26 mouse cellular contexts compared by ENCODE assay signal in genomic region chr11:55146855-55147254, GRCm38 (mm10). TPM values are rescaled to one million over a fixed set of nuclear protein-coding genes. Genes with fewer than 3 reads are reported as not detected.
DNase-seq lines count a peak whose midpoint lies in the region; ATAC-seq and TF ChIP-seq lines count a peak whose summit lies in the region.
"Had no signal": no experiment of that assay in that cellular context is flagged by ENCODE, and none has a peak within 500 bp of the region (broad histone marks: within the 10 kb centered on the region; RNA-seq: fewer than 3 reads in every experiment).

No protein-coding gene starts in this region.

- no peak for TF ChIP-seq RAD21 in CH12.LX (IDR thresholded peaks at IDR 0.05; ENCODE audit: low read depth, low read length)

- H3K9me3 ChIP-seq in CH12.LX (replicated peaks; ENCODE audit: low read length) (peaks cover 10% of the 10 kb centered on the region), ES-Bruce4 (replicated peaks; ENCODE audit: control insufficient read depth, insufficient read depth, low read length, poor library complexity, severe bottlenecking) (no peaks in the 10 kb centered on the region)
- 0 out of 2 replicates have a peak, but pooled peaks cover 2% of the 10 kb centered on the region for H3K9me3 ChIP-seq in kidney, embryonic 15.5 days (replicated peaks)
- H3K9me3 ChIP-seq: embryonic facial prominence, embryonic 10.5 days; embryonic facial prominence, embryonic 12.5 days; forebrain, embryonic 13.5 days; forebrain, embryonic 15.5 days had no signal

- peaks cover 14 to 34% of the 10 kb centered on the region in 2 experiments for H3K4me1 ChIP-seq in CH12.LX (ENCODE audit: control insufficient read depth in 1 of 2, insufficient read depth in 2 of 2)
- H3K4me1 ChIP-seq in ES-Bruce4 (ENCODE audit: control insufficient read depth, insufficient read depth, low read length), result peaks cover 5% of the 10 kb centered on the region
- peaks cover 32% of the 10 kb centered on the region for H3K4me1 ChIP-seq in bone marrow macrophage, adult 2 months (ENCODE audit: control insufficient read depth, insufficient read depth, low read length)
- H3K4me1 ChIP-seq in kidney, embryonic 15.5 days, result no peaks in the 10 kb centered on the region
- H3K4me1 ChIP-seq: embryonic facial prominence, embryonic 10.5 days; embryonic facial prominence, embryonic 12.5 days; forebrain, embryonic 13.5 days; forebrain, embryonic 15.5 days had no signal

- H3K27me3 ChIP-seq in CH12.LX (replicated peaks), result no peaks in the 10 kb centered on the region
- H3K27me3 ChIP-seq in ES-Bruce4 (ENCODE audit: control insufficient read depth, insufficient read depth, low read length, poor library complexity, severe bottlenecking), result no peaks in the 10 kb centered on the region
- H3K27me3 ChIP-seq in kidney, embryonic 15.5 days, result no peaks in the 10 kb centered on the region
- H3K27me3 ChIP-seq: embryonic facial prominence, embryonic 12.5 days; forebrain, embryonic 13.5 days; forebrain, embryonic 15.5 days had no signal

- ATAC-seq in kidney, embryonic 15.5 days (replicated peaks; ENCODE audit: low FRiP score), result no peak
- ATAC-seq in activated CD4-positive, CD25-positive, alpha-beta regulatory T cell, adult 4 months, result no peak
- ATAC-seq: forebrain, embryonic 13.5 days; forebrain, embryonic 15.5 days; forebrain, postnatal 0 days had no signal

- H3K9ac ChIP-seq in CH12.LX (ENCODE audit: insufficient read depth, low read depth), result no peak overlapping the region
- H3K9ac ChIP-seq in ES-Bruce4 (ENCODE audit: low read depth, poor library complexity, severe bottlenecking), result no peak overlapping the region
- no peak overlapping the region for H3K9ac ChIP-seq in kidney, embryonic 15.5 days
- H3K9ac ChIP-seq: embryonic facial prominence, embryonic 12.5 days; forebrain, embryonic 13.5 days; forebrain, embryonic 15.5 days; forebrain, postnatal 0 days had no signal

- H3K79me2 ChIP-seq in CH12.LX (replicated peaks; ENCODE audit: control insufficient read depth, extremely low read depth, insufficient read depth, poor library complexity, severe bottlenecking), result no peaks in the 10 kb centered on the region

- dilution Hi-C loops in CH12.LX (cut with MboI; ENCODE audit: extremely low pct_ligation_motif_present, extremely low pct_unique_long_range_greater_than_20kb, low sequenced_read_pairs), result no loop called here

- no peak for DNase-seq in CH12.LX (ENCODE audit: extremely low read depth)
- DNase-seq in left cerebral cortex, adult 11 months (ENCODE audit: low spot score), result no peak
- DNase-seq: adrenal gland, adult 2 months; adrenal gland, postnatal 10 days; adrenal gland, postnatal 25 days; cerebellum, adult 11-12 months; cerebellum, adult 2 months; cerebellum, adult 9-10 months; cerebellum, postnatal 10 days; cerebellum, postnatal 25 days; forebrain, postnatal 0 days had no signal

- H3K4me2 ChIP-seq in CH12.LX (ENCODE audit: insufficient read depth, low read depth, poor library complexity, severe bottlenecking), result no peak overlapping the region
- no peak overlapping the region for H3K4me2 ChIP-seq in kidney, embryonic 15.5 days
- H3K4me2 ChIP-seq: embryonic facial prominence, embryonic 12.5 days; forebrain, embryonic 13.5 days; forebrain, embryonic 15.5 days had no signal

- no peaks in the 10 kb centered on the region for H3K36me3 ChIP-seq in CH12.LX (replicated peaks in 1 of 2; ENCODE audit: control insufficient read depth in 1 of 2, insufficient read depth in 1 of 2, low read length in 1 of 2)
- H3K36me3 ChIP-seq in ES-Bruce4 (ENCODE audit: control insufficient read depth, insufficient read depth, low read length, poor library complexity, severe bottlenecking), result no peaks in the 10 kb centered on the region
- H3K36me3 ChIP-seq in kidney, embryonic 15.5 days, result no peaks in the 10 kb centered on the region
- H3K36me3 ChIP-seq: embryonic facial prominence, embryonic 10.5 days; embryonic facial prominence, embryonic 12.5 days; forebrain, embryonic 15.5 days had no signal

- in situ Hi-C loops in CH12.LX (cut with MboI; ENCODE audit: low pct_ligation_motif_present, low pct_unique_long_range_greater_than_20kb, low sequenced_read_pairs), result loop anchor here (5.0 kb wide), 1 partner anchor 55 kb away; no protein-coding TSS in a partner anchor

- WGBS in kidney, embryonic 15.5 days, result 75% methylated on average over 1 of the region's 1 CpGs

- H3K27ac ChIP-seq in CH12.LX (ENCODE audit: insufficient read depth, low read depth) (no peak overlapping the region), ES-Bruce4 (ENCODE audit: insufficient read depth, low read length) (no peak overlapping the region)
- peak overlapping the region; percentile 61; the same call in 1 of the 2 replicates for H3K27ac ChIP-seq in bone marrow macrophage, adult 2 months (ENCODE audit: insufficient read depth, low read depth, low read length)
- H3K27ac ChIP-seq in kidney, embryonic 15.5 days, result no peak overlapping the region
- H3K27ac ChIP-seq: embryonic facial prominence, embryonic 10.5 days; embryonic facial prominence, embryonic 12.5 days; forebrain, embryonic 13.5 days; forebrain, embryonic 15.5 days had no signal

- no peak for TF ChIP-seq POLR2A in CH12.LX (IDR thresholded peaks at IDR 0.05; ENCODE audit: low read depth, low read length)
- no peak for TF ChIP-seq POLR2A in ES-Bruce4 (IDR thresholded peaks at IDR 0.05; ENCODE audit: insufficient read depth, low read length)
- TF ChIP-seq POLR2A in bone marrow macrophage, adult 2 months (IDR thresholded peaks at IDR 0.05; ENCODE audit: borderline replicate concordance, low read depth, low read length), result no peak

- no peak for TF ChIP-seq CTCF in CH12.LX (conservative IDR thresholded peaks at IDR 0.05 in 1 of 2, IDR thresholded peaks at IDR 0.05 in 1 of 2; ENCODE audit: low read depth in 2 of 2, low read length in 2 of 2)
- no peak for TF ChIP-seq CTCF in ES-Bruce4 (IDR thresholded peaks at IDR 0.05; ENCODE audit: low read depth, low read length)
- no peak for TF ChIP-seq CTCF in bone marrow macrophage, adult 2 months (IDR thresholded peaks at IDR 0.05; ENCODE audit: low read depth, low read length)

- H3K4me3 ChIP-seq in CH12.LX (replicated peaks in 1 of 3; ENCODE audit: low read depth in 2 of 3, low read length in 2 of 3, poor library complexity in 1 of 3) (no peak overlapping the region), ES-Bruce4 (ENCODE audit: low read depth, low read length) (no peak overlapping the region)
- H3K4me3 ChIP-seq in bone marrow macrophage, adult 2 months (ENCODE audit: insufficient read depth, low read length), result no peak overlapping the region
- no peak overlapping the region for H3K4me3 ChIP-seq in kidney, embryonic 15.5 days (replicated peaks)
- H3K4me3 ChIP-seq: embryonic facial prominence, embryonic 10.5 days; embryonic facial prominence, embryonic 12.5 days; forebrain, embryonic 13.5 days; forebrain, embryonic 15.5 days had no signal

- TF ChIP-seq EP300 in CH12.LX (IDR thresholded peaks at IDR 0.05; ENCODE audit: low read length), result no peak
- peak; percentile 92 for TF ChIP-seq EP300 in ES-Bruce4 (IDR thresholded peaks at IDR 0.05; ENCODE audit: insufficient read depth, low read depth, low read length)

TF ChIP-seq in CH12.LX, 34 proteins besides CTCF, POLR2A, EP300 and RAD21 (continues in another document):
- TF ChIP-seq BHLHE40 (IDR thresholded peaks at IDR 0.05; ENCODE audit: low read depth, low read length) (no peak), HCFC1 (IDR thresholded peaks at IDR 0.05; ENCODE audit: low read depth, low read length) (no peak), E2F4 (IDR thresholded peaks at IDR 0.05; ENCODE audit: insufficient replicate concordance, low read depth, low read length) (no peak), KAT2A (IDR thresholded peaks at IDR 0.05; ENCODE audit: insufficient replicate concordance, low read length) (no peak)

RNA-seq across cellular contexts. Expression of gene Slc36a3, which starts 4.7 kb away (rescaled TPM):
- total RNA-seq in CH12.LX (2012; rRNA removed) (0.34 and 0.72 TPM in 2 replicates), CH12.LX (2014; rRNA removed) (0.34 and 0.72 TPM in 2 replicates)
- polyA plus RNA-seq in CH12.LX (2012; ENCODE audit: insufficient read length, low read depth) (1.2 and 1.5 TPM in 2 replicates), ES-Bruce4 (2011; ENCODE audit: insufficient read depth, insufficient read length, low read depth, missing spikeins) (not detected in 2 replicates)
- not detected in 2 replicates for polyA plus RNA-seq in bone marrow macrophage, adult 2 months (2012; ENCODE audit: insufficient read depth, insufficient read length, missing spikeins)
- polyA plus RNA-seq in kidney, embryonic 15.5 days (2015; fragmentation: Nextera tagmentation; extraction: Ambion mirVana), result not detected in 2 replicates
- 1 to 10 TPM in 1 of 2 experiments, under 1 TPM in 1; 0.36 to 1.2 TPM for polyA plus RNA-seq in activated CD4-positive, CD25-positive, alpha-beta regulatory T cell, adult 4 months (2017; shearing (Covaris generic))
- total RNA-seq: adrenal gland, adult 2 months; adrenal gland, postnatal 10 days; adrenal gland, postnatal 25 days; adrenal gland, postnatal 4 days; ES-E14; forebrain, postnatal 0 days had no signal
- polyA plus RNA-seq: cerebellum, adult 2 months; cortical plate, adult 2 months; embryonic facial prominence, embryonic 10.5 days; embryonic facial prominence, embryonic 12.5 days; embryonic facial prominence, embryonic 14.5 days; forebrain, embryonic 11.5 days; forebrain, embryonic 13.5 days; forebrain, embryonic 15.5 days; forebrain, postnatal 0 days had no signal

RNA-seq across cellular contexts. Expression of gene Slc36a2, which starts 38.0 kb away (rescaled TPM):
- total RNA-seq in CH12.LX (2012; rRNA removed) (0.04 and 0.08 TPM in 2 replicates), CH12.LX (2014; rRNA removed) (not detected in 2 replicates)
- polyA plus RNA-seq in CH12.LX (2012; ENCODE audit: insufficient read length, low read depth) (0.17 and 0.18 TPM in 2 replicates), ES-Bruce4 (2011; ENCODE audit: insufficient read depth, insufficient read length, low read depth, missing spikeins) (not detected in 2 replicates)
- 2.4 and 3.3 TPM in 2 replicates for polyA plus RNA-seq in bone marrow macrophage, adult 2 months (2012; ENCODE audit: insufficient read depth, insufficient read length, missing spikeins)
- polyA plus RNA-seq in kidney, embryonic 15.5 days (2015; fragmentation: Nextera tagmentation; extraction: Ambion mirVana), result 0.83 and 2.4 TPM in 2 replicates
- polyA plus RNA-seq in activated CD4-positive, CD25-positive, alpha-beta regulatory T cell, adult 4 months (2017; shearing (Covaris generic)), result under 1 TPM in 1 of 2 experiments, not detected in 1; 0.37 TPM
- total RNA-seq: MEL had no signal
- polyA plus RNA-seq: C2C12; forebrain, embryonic 11.5 days; forebrain, embryonic 15.5 days had no signal

RNA-seq across cellular contexts. Expression of gene Gm2a, which starts 48.9 kb away (rescaled TPM):
- total RNA-seq in CH12.LX (2012; rRNA removed) (24.1 and 26.5 TPM in 2 replicates), CH12.LX (2014; rRNA removed) (8.9 and 10.0 TPM in 2 replicates)
- polyA plus RNA-seq in CH12.LX (2012; ENCODE audit: insufficient read length, low read depth) (24.1 and 25.6 TPM in 2 replicates), ES-Bruce4 (2011; ENCODE audit: insufficient read depth, insufficient read length, low read depth, missing spikeins) (24.7 and 24.9 TPM in 2 replicates)
- 216 and 231 TPM in 2 replicates for polyA plus RNA-seq in bone marrow macrophage, adult 2 months (2012; ENCODE audit: insufficient read depth, insufficient read length, missing spikeins)
- 32.7 and 32.9 TPM in 2 replicates for polyA plus RNA-seq in kidney, embryonic 15.5 days (2015; fragmentation: Nextera tagmentation; extraction: Ambion mirVana)
- polyA plus RNA-seq in activated CD4-positive, CD25-positive, alpha-beta regulatory T cell, adult 4 months (2017; shearing (Covaris generic)), result 100 to 1,000 TPM; 152 to 191 TPM

RNA-seq across cellular contexts. Expression of gene Slc36a1, which starts 57.3 kb away (rescaled TPM):
- total RNA-seq in CH12.LX (2012; rRNA removed) (2.5 and 3.6 TPM in 2 replicates), CH12.LX (2014; rRNA removed) (0.51 and 0.65 TPM in 2 replicates)
- polyA plus RNA-seq in CH12.LX (2012; ENCODE audit: insufficient read length, low read depth) (4.3 and 5.0 TPM in 2 replicates), ES-Bruce4 (2011; ENCODE audit: insufficient read depth, insufficient read length, low read depth, missing spikeins) (5.3 and 6.3 TPM in 2 replicates)
- polyA plus RNA-seq in bone marrow macrophage, adult 2 months (2012; ENCODE audit: insufficient read depth, insufficient read length, missing spikeins), result 38.7 and 44.3 TPM in 2 replicates
- 1.5 and 3.1 TPM in 2 replicates for polyA plus RNA-seq in kidney, embryonic 15.5 days (2015; fragmentation: Nextera tagmentation; extraction: Ambion mirVana)
- polyA plus RNA-seq in activated CD4-positive, CD25-positive, alpha-beta regulatory T cell, adult 4 months (2017; shearing (Covaris generic)), result 1 to 10 TPM; 2.3 to 2.5 TPM
